8 mouse cellular contexts compared by ENCODE assay signal in genomic region chr12:13248691-13249572, GRCm38 (mm10). TPM values are rescaled to one million over a fixed set of nuclear protein-coding genes. Genes with fewer than 3 reads are reported as not detected.
DNase-seq lines count a peak whose midpoint lies in the region; ATAC-seq lines count a peak whose summit lies in the region.

Ddx1 (minus strand) TSS chr12:13249213.

- H3K36me3 ChIP-seq in hindbrain, embryonic 13.5 days = peaks cover 7% of the 10 kb centered on the region

- H3K4me1 ChIP-seq in hindbrain, embryonic 13.5 days (replicated peaks) = peaks cover 23% of the 10 kb centered on the region

- peak within 1 kb of the TSS; percentile 94 for H3K27ac ChIP-seq in hindbrain, embryonic 13.5 days

- peak within 1 kb of the TSS; percentile 92 for H3K9ac ChIP-seq in hindbrain, embryonic 13.5 days

- H3K9me3 ChIP-seq in hindbrain, embryonic 13.5 days = no peaks in the 10 kb centered on the region

- DNase-seq in NIH3T3 (ENCODE audit: low read depth) = peak; percentile 94
- DNase-seq in cerebellum, postnatal 10 days = peak; percentile 90 to 92
- peak; percentile 63 to 69 for DNase-seq in frontal cortex, postnatal 14 days (ENCODE audit: low spot score in 2 of 2)
- DNase-seq in layer of hippocampus, postnatal 25 days (ENCODE audit: extremely low spot score in 1 of 2, low spot score in 1 of 2) = peak; percentile 78 to 83
- peak; percentile 69 for DNase-seq in lung, postnatal 25 days (ENCODE audit: low spot score)
- DNase-seq in retina, embryonic 14.5 days (ENCODE audit: low spot score) = peak; percentile 89
- DNase-seq in thymus, postnatal 4 days = peak; percentile 85

- H3K4me3 ChIP-seq in hindbrain, embryonic 13.5 days = peak within 1 kb of the TSS; percentile 83

- WGBS in hindbrain, embryonic 13.5 days = 2% methylated on average over 57 of the region's 59 CpGs

- H3K4me2 ChIP-seq in hindbrain, embryonic 13.5 days = peak within 1 kb of the TSS; percentile 56

- no peaks in the 10 kb centered on the region for H3K27me3 ChIP-seq in hindbrain, embryonic 13.5 days

- ATAC-seq in hindbrain, embryonic 13.5 days (ENCODE audit: low FRiP score) = peak; percentile 94

RNA-seq across cellular contexts. Expression of gene Ddx1, which starts in this region (rescaled TPM):
- 130 TPM in 2 replicates for polyA plus RNA-seq in hindbrain, embryonic 13.5 days (2015; fragmentation: Nextera tagmentation; extraction: Ambion mirVana)
- 100 to 1,000 TPM; 123 to 138 TPM for total RNA-seq in layer of hippocampus, postnatal 25 days (2021)

Comparison
In these comparisons a context has a peak if more than half of its experiments do, and no peak if none do; other contexts are left out.
1. Peak in every context shown above with its lines: DNase-seq, ATAC-seq, H3K4me3 ChIP-seq and H3K27ac ChIP-seq.